In the genomic region with DNA sequence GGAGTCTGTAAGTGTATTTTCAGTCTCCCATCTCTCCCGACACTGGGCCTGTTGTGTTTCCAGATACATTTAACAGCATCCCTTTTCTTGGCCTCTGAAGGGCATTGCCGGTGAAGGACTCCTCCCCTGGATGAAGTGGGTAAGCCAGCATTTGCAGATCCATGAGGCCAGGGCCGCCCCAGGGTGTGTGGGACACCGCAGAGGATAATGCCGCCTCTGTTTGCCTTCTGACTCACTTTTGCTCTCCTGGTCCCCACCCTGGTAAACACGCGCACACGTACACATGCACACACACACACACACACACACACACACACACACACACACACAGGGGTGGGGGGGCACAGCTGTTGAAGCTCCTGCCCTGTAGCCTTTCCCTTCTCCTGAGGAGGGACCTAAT, we compare ENCODE assay signal across 25 mouse cellular contexts.
DNase-seq lines count a peak whose midpoint lies in the region; ATAC-seq and TF ChIP-seq lines count a peak whose summit lies in the region.
"Had no signal": no experiment of that assay in that cellular context is flagged by ENCODE, and none has a peak within 500 bp of the region (broad histone marks: within the 10 kb centered on the region; RNA-seq: fewer than 3 reads in every experiment).

No protein-coding gene starts in this region.

- TF ChIP-seq CTCF in stomach, postnatal 0 days (IDR thresholded peaks at IDR 0.05; ENCODE audit: low read depth), result 0 out of 2 replicates have a peak, but pooled peaks have one; percentile 1

- H3K4me2 ChIP-seq in embryonic facial prominence, embryonic 15.5 days (replicated peaks), result no peak overlapping the region
- H3K4me2 ChIP-seq in stomach, postnatal 0 days (replicated peaks; ENCODE audit: low read depth), result no peak overlapping the region
- H3K4me2 ChIP-seq: embryonic facial prominence, embryonic 13.5 days; forebrain, embryonic 13.5 days; heart, embryonic 11.5 days; hindbrain, embryonic 12.5 days; hindbrain, embryonic 15.5 days had no signal

- H3K4me1 ChIP-seq in embryonic facial prominence, embryonic 15.5 days, result 0 out of 2 replicates have a peak, but pooled peaks cover 3% of the 10 kb centered on the region
- no peaks in the 10 kb centered on the region for H3K4me1 ChIP-seq in embryonic facial prominence, embryonic 10.5 days
- H3K4me1 ChIP-seq in stomach, postnatal 0 days (replicated peaks; ENCODE audit: control insufficient read depth, insufficient read depth), result peaks cover 3% of the 10 kb centered on the region; the same call in 1 of the 2 replicates
- H3K4me1 ChIP-seq: embryonic facial prominence, embryonic 13.5 days; forebrain, embryonic 10.5 days; forebrain, embryonic 13.5 days; hindbrain, embryonic 12.5 days; hindbrain, embryonic 15.5 days had no signal

- WGBS in embryonic facial prominence, embryonic 15.5 days, result 63% methylated on average over 8 of the region's 8 CpGs
- WGBS in embryonic facial prominence, embryonic 10.5 days, result 67% methylated on average over 8 of the region's 8 CpGs
- 50% methylated on average over 8 of the region's 8 CpGs for WGBS in stomach, postnatal 0 days

- no peaks in the 10 kb centered on the region for H3K36me3 ChIP-seq in embryonic facial prominence, embryonic 15.5 days
- H3K36me3 ChIP-seq in embryonic facial prominence, embryonic 10.5 days (replicated peaks), result 0 out of 2 replicates have a peak, but pooled peaks cover 5% of the 10 kb centered on the region
- no peaks in the 10 kb centered on the region for H3K36me3 ChIP-seq in stomach, postnatal 0 days (ENCODE audit: control insufficient read depth, insufficient read depth, low read length)
- H3K36me3 ChIP-seq: embryonic facial prominence, embryonic 13.5 days; forebrain, embryonic 10.5 days; G1E; hindbrain, embryonic 12.5 days; hindbrain, embryonic 15.5 days had no signal

- H3K9me3 ChIP-seq in embryonic facial prominence, embryonic 15.5 days (replicated peaks), result no peaks in the 10 kb centered on the region
- no peaks in the 10 kb centered on the region for H3K9me3 ChIP-seq in embryonic facial prominence, embryonic 10.5 days
- H3K9me3 ChIP-seq in stomach, postnatal 0 days (ENCODE audit: control insufficient read depth, low read length), result no peaks in the 10 kb centered on the region
- H3K9me3 ChIP-seq: embryonic facial prominence, embryonic 13.5 days; forebrain, embryonic 10.5 days; forebrain, embryonic 13.5 days; G1E; hindbrain, embryonic 12.5 days; hindbrain, embryonic 15.5 days had no signal

- no peak overlapping the region for H3K27ac ChIP-seq in embryonic facial prominence, embryonic 15.5 days (replicated peaks)
- no peak overlapping the region for H3K27ac ChIP-seq in embryonic facial prominence, embryonic 10.5 days (replicated peaks)
- peak overlapping the region; percentile 45 for H3K27ac ChIP-seq in stomach, postnatal 0 days (replicated peaks)
- H3K27ac ChIP-seq: embryonic facial prominence, embryonic 13.5 days; forebrain, embryonic 10.5 days; forebrain, embryonic 13.5 days; gastrocnemius, adult 2 months; hindbrain, embryonic 12.5 days; hindbrain, embryonic 15.5 days had no signal

- no peak overlapping the region for H3K9ac ChIP-seq in embryonic facial prominence, embryonic 15.5 days
- no peak overlapping the region for H3K9ac ChIP-seq in stomach, postnatal 0 days (ENCODE audit: low read length)
- H3K9ac ChIP-seq: embryonic facial prominence, embryonic 13.5 days; forebrain, embryonic 13.5 days; hindbrain, embryonic 12.5 days; hindbrain, embryonic 15.5 days had no signal

- H3K4me3 ChIP-seq in embryonic facial prominence, embryonic 15.5 days (replicated peaks), result no peak overlapping the region
- no peak overlapping the region for H3K4me3 ChIP-seq in embryonic facial prominence, embryonic 10.5 days
- H3K4me3 ChIP-seq in stomach, postnatal 0 days (ENCODE audit: low read depth, low read length), result no peak overlapping the region
- H3K4me3 ChIP-seq: embryonic facial prominence, embryonic 13.5 days; forebrain, embryonic 10.5 days; forebrain, embryonic 13.5 days; gastrocnemius, adult 2 months; hindbrain, embryonic 12.5 days; hindbrain, embryonic 15.5 days had no signal

- no peak for DNase-seq in embryonic facial prominence, embryonic 10.5 days (ENCODE audit: low spot score)
- peak; percentile 39 for DNase-seq in urinary bladder, postnatal 14 days (ENCODE audit: low spot score)
- DNase-seq in urinary bladder, adult 18-20 months (ENCODE audit: low spot score in 2 of 2), result no peak
- DNase-seq in stomach, postnatal 0 days (ENCODE audit: low spot score), result peak; percentile 80
- DNase-seq in ovary, postnatal 36 days (ENCODE audit: low spot score), result no peak
- DNase-seq: adrenal gland, postnatal 10 days; adrenal gland, postnatal 36 days; cerebellum, adult 11 months; cerebellum, adult 2 months; cerebellum, adult 9-11 months; cerebellum, postnatal 25 days; gastrocnemius, adult 2 months; gastrocnemius, postnatal 14 days; heart, adult 11 months had no signal

- TF ChIP-seq EP300 in stomach, postnatal 0 days (optimal IDR thresholded peaks at IDR 0.05), result no peak

- ATAC-seq in embryonic facial prominence, embryonic 15.5 days (ENCODE audit: insufficient number of reproducible peaks, low FRiP score, low TSS enrichment, low read depth), result 0 out of 2 replicates have a peak, but pooled peaks have one; percentile 45
- ATAC-seq in stomach, postnatal 0 days (ENCODE audit: low FRiP score, low TSS enrichment), result peak; percentile 85
- ATAC-seq: forebrain, embryonic 13.5 days; forebrain, embryonic 16.5 days; Patski had no signal

- H3K27me3 ChIP-seq in embryonic facial prominence, embryonic 15.5 days, result no peaks in the 10 kb centered on the region
- no peaks in the 10 kb centered on the region for H3K27me3 ChIP-seq in embryonic facial prominence, embryonic 10.5 days (replicated peaks; ENCODE audit: low read depth, poor library complexity, severe bottlenecking)
- H3K27me3 ChIP-seq in stomach, postnatal 0 days (ENCODE audit: control insufficient read depth, insufficient read depth, low read length), result no peaks in the 10 kb centered on the region
- H3K27me3 ChIP-seq: CH12.LX; embryonic facial prominence, embryonic 13.5 days; forebrain, embryonic 13.5 days; hindbrain, embryonic 12.5 days; hindbrain, embryonic 15.5 days; Patski had no signal

Comparison
In these comparisons a context has a peak if more than half of its experiments do, and no peak if none do; other contexts are left out.
1. DNase-seq: peak in urinary bladder, postnatal 14 days (single experiment) and stomach, postnatal 0 days (single experiment); none in embryonic facial prominence, embryonic 10.5 days (single experiment), urinary bladder, adult 18-20 months (0 of 2) and ovary, postnatal 36 days (single experiment).